Mouse (Mus musculus): ENCODE results near the gene Xrcc6. TPM values are rescaled to one million over a fixed set of nuclear protein-coding genes. Genes with fewer than 3 reads are reported as not detected.
"Not testable (repeated sequence)": the region's sequence is repeated elsewhere in the genome, so short reads cannot be mapped to it uniquely, and the experiment has no call there.

Gene Xrcc6
- total RNA-seq, 2 experiments from 2014 or later: 23.5 to 24.0 TPM

DNA sequence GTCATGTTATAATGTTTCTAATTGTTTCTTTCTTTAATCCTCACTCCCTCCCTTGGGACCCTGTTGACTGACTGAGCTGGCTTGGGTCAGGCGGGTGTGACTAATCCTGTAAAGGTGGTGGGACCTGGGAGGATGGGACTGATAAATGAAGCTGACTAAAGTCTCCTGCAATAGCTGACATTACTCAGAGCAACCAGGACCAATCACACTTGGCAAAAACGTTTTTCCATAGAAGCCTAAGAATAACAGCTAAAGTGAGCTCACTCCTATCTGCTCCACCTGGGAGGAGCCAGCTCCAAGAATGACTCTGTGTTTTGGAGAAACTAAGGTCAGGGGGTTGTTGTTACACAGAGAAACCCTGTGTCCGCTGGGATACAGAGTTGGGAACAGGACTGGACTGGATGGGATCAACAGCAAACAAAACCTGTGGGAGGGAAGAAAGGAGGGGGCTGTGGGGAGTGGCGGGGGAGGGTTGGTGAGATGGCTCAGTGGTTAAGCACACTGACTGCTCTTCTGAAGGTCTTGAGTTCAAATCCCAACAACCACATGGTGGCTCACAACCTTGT lies 22.6 kb upstream of the Xrcc6 start:
- DNase-seq (ENCODE audit: extremely low spot score in 1 of 2, low spot score in 1 of 2): no peak

GRCm38 (mm10) chr15:81966062-81966829 lies 21.4 kb upstream of the Xrcc6 start:
- DNase-seq (ENCODE audit: extremely low spot score in 1 of 2, low spot score in 1 of 2): no peak

DNA sequence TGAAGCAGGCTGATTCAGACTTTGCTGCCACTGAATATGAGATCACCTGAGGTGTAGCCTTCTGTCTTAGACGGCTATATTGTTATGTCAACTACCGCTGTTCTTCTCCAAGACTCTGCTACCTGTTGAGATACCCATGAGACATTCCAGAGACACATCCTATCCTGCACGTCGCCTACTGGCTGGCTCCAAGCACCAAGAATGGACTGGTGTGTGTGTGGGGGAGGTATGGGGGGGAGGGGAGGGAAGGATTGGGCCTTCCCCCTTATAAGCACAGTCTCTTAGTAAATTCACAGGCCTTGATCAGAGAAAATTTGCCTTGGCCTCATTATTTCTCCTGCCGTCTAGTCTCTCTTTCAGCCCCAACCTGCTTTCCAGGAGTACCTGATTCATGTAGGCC lies 19.8 kb upstream of the Xrcc6 start:
- no peak for DNase-seq (ENCODE audit: extremely low spot score in 1 of 2, low spot score in 1 of 2)

- no peak for DNase-seq (ENCODE audit: extremely low spot score in 1 of 2, low spot score in 1 of 2)
Observed at GRCm38 (mm10) chr15:81968447-81968846, 19.2 kb upstream of the Xrcc6 start.

DNA sequence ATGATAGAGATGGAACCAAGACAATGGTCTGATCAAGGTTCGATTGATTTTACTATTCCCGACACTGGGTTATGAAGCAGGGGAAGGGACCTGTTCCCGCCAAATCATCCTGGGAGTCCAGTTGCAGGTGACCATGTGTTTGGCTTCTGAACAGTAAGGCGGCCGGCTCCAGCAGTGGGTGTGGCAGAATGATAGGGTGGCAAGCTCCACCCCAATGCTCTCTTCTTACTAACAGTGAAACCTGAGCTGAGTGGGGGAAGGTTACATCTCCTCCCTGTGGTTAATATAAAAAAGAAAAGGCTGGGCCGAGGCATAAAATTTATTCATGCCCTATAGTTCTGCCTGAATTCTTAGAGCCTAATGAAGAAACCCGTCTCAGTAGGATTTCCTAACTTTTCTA lies 18.5 kb upstream of the Xrcc6 start:
- no peak for DNase-seq (ENCODE audit: extremely low spot score in 1 of 2, low spot score in 1 of 2)

GRCm38 (mm10) chr15:81969635-81970034 lies 18.0 kb upstream of the Xrcc6 start:
- not testable (repeated sequence) for DNase-seq (ENCODE audit: extremely low spot score in 1 of 2, low spot score in 1 of 2)

DNA sequence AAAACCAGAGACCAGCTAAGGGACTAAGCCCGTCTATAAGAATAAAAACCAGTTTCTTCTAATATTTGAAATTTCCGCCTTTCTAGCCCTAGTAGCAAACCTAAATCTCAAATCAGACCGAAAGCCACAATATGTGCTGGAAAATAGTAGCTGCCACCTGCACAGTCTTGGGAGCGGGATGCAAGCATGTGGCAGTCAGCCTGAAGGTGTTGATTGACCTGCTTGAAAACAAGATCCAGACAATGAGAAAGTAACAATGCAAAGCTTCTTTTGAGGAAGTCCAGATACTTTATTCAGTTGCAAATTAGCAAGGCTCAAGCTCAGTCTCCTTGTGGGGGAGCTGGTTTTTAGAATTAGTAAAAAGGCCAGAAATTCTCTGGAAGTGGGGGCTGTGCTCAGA lies 17.1 kb upstream of the Xrcc6 start:
- not testable (repeated sequence) for DNase-seq (ENCODE audit: extremely low spot score in 1 of 2, low spot score in 1 of 2)

DNA sequence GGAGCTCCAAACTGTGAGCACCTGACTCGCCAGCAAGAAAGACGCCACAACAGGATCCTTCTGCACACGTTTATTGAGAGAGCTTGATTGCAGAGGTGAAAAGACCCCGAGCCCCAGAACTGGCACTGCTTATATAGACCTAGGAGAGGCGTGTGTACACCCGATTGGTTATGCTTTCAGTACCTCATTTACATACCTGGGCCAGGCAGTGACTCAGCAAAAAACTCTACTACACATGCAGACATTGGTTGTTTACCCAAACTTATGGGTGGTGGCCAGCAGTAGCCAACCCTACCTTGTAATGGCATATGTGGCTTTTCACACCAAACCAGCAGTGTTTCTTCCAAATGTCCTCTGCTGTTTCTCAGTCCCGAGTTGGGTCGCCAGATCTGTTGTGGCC lies 12.5 kb upstream of the Xrcc6 start:
- DNase-seq (ENCODE audit: extremely low spot score in 1 of 2, low spot score in 1 of 2): not testable (repeated sequence)

DNA sequence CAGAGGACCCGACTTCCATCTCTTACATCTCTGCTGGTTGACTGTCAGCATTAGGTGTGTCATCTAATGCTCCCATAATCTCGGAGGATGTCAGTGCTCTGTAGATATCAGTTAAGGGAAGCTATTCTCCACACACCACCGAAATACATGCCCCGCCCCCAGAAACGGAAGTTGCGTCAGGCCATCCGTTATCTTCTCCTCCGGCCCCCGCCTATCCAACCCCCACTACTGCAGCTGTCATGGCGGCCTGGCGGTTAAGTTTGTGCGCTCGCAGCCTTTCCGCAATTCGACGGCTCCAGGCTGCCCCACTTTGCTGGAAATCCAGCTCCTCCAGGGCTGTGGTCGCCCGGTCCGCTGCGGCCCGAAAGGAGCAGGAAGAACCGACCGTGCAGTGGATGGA lies 7.3 kb upstream of the Xrcc6 start, which contains the start of gene 1700029P11Rik:
1700029P11Rik (plus strand) TSS at position 220 of the 400 bp plus-strand sequence.
- DNase-seq (ENCODE audit: extremely low spot score in 1 of 2, low spot score in 1 of 2): no peak

DNA sequence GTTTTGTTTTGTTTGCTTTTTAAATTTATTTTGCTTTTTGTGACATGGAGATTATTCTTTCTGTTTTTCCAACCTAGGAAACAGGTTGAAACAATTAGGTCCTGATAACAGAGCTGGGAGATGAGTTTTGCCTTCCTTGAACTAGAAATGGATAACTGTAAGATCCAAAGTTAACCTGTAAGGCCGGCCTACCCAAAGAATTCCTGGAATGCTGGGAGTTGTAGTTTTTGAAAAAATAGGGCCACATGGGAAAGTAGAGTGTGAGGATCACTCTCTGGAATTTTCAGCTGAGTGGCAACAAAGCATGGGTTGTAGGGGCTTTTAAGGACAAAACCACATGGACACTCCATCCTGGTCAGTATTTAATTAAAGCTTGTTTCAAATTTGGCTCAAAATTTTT lies 5.5 kb upstream of the Xrcc6 start:
- DNase-seq (ENCODE audit: extremely low spot score in 1 of 2, low spot score in 1 of 2): no peak

DNA sequence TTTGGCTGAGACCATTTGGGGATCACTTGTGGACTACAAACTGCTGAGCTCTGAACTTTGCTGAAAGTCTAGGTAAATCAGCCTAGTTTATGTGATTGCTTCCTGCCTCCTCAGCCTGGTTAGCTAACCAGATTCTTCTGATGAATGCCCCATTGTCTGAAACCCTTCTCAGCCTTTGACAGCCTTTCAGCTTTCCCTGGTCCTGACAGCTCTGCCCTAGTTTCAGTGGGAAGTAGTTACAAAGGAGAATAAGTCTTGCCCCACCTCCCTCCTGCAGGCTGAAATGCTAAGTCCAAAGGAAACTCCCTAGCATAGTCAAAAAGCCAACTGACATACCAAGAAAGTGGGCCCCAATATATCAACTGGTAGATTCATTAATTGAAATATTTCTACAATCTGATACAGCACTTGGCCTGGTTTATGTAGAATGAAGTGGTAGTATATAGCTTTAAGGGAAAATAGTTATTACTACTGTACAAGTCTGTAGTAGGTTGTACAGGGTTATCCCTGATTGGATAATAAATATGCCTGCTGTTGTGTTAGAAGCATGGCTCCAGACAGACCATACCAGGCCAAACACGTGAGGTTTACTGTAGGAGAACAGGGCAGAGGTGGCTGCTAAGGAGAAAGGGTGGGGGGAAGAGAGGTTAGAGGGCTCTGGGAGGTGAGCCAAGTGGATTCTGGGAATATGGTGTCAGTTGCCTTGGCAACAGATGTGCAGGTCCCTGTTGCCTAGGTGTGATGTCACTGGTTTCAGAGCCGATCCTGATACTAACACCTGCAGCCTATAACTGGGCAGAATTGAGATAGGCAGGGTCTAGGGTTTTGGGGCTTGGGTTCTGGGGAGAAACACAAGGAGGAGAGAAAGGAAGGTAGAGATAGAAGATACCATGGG lies 2.1 kb upstream of the Xrcc6 start:
- DNase-seq (ENCODE audit: extremely low spot score in 1 of 2, low spot score in 1 of 2): no peak

DNA sequence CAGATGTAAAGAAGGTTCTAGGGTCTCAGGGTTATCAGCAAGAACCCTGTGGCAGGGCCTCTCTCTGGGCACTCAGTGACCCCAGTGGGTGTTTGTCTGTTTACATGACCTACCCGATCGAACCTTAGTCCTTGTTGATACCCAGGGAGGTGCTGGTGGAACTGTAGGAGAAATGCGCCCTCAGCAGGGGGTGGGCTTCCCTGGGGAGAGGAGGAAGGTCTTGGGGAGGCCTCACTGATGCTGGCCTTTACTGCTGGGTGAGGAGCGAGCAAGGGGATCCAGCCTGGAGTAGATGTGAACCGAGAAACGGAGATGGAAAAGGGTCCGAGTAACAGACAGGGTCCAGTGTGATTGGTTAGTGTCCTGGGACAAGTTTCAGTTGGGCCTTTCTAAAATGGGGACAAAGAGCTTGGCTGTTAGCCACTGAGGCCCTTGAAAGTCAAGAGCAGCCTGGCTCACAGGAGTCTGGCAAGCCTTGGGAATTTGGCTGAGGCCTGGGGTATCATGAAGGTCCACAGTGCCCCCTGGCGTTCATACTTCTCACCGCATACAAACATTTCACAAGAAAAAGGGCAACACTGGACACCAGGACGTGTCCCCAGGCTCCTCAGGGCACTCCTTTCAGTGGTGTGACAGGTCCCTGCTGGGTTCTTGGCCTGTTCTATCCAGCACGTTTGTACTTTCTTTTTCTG lies 1.9 kb downstream of the Xrcc6 start:
- peak; percentile 79 to 89 for DNase-seq (ENCODE audit: extremely low spot score in 1 of 2, low spot score in 1 of 2)

GRCm38 (mm10) chr15:81990549-81990948 lies 2.9 kb downstream of the Xrcc6 start:
- no peak for DNase-seq (ENCODE audit: extremely low spot score in 1 of 2, low spot score in 1 of 2)

- no peak for DNase-seq (ENCODE audit: extremely low spot score in 1 of 2, low spot score in 1 of 2)
Observed at GRCm38 (mm10) chr15:81993992-81994391, 6.4 kb downstream of the Xrcc6 start.

DNA sequence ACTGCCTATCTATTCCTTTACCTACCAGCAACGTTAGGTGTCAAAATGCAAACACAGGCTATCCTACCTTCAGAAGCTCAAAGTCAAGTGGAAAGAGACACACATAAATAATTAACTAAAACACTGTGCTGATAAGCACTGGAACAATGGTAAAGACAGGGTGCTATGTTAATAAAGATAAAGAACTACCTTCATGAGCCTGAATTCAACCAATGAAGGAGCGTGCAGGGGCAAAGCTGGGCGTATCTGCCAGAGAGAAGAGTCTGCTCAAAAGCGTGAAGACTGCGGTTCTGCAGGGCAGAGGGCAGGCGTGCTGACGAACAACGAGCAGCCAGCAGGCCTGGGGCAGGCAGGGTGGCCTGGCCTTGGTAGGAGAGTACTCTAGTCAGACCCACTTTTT lies 16.6 kb downstream of the Xrcc6 start:
- DNase-seq (ENCODE audit: extremely low spot score in 1 of 2, low spot score in 1 of 2): no peak

- DNase-seq (ENCODE audit: extremely low spot score in 1 of 2, low spot score in 1 of 2): no peak
Observed at GRCm38 (mm10) chr15:82011947-82012346, 24.3 kb downstream of the Xrcc6 start.

DNA sequence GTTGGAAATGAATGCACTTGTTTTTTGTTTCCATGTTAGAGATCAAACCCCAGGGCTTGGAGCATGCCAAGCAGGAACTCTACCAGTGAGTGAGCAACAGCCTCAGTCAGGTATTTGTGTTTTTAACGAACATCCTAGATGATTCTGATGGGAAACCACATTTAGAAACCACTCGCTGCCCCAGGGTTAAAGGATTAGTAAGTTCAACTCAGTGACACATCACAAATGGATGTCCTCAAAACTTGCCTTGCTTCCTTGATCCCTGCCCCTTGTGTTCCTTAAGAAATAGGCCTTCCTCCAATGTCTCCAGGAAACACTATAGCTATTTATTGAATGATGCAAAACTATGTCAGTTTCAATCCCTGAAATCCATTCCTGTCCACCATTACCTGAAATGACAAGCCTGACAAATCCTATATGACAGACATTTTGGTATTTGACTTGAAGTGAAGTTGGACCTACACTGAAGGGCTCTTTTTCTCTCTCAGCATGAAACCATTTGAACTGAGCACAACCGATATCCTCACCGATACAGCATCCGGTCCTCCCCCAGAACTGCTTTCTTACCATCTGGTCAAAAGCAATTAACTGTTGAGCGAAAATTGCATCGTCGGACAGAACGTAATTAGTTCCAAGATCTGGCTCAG lies 27.2 kb downstream of the Xrcc6 start:
- no peak for DNase-seq (ENCODE audit: extremely low spot score in 1 of 2, low spot score in 1 of 2)

- DNase-seq (ENCODE audit: extremely low spot score in 1 of 2, low spot score in 1 of 2): peak; percentile 14 to 15
Observed at GRCm38 (mm10) chr15:82015392-82016100, 27.9 kb downstream of the Xrcc6 start.

- peak; percentile 94 to 99 for DNase-seq (ENCODE audit: extremely low spot score in 1 of 2, low spot score in 1 of 2)
Observed at GRCm38 (mm10) chr15:82016101-82016808, 28.6 kb downstream of the Xrcc6 start.
